Mouse (Mus musculus): Measurements from ENCODE around the gene Vmn2r103. TPM values are rescaled to one million over a fixed set of nuclear protein-coding genes. Genes with fewer than 3 reads are reported as not detected.

The Vmn2r103 gene
- not detected in 2 replicates for polyA plus RNA-seq (2015; fragmentation: Nextera tagmentation; extraction: Ambion mirVana)

DNA sequence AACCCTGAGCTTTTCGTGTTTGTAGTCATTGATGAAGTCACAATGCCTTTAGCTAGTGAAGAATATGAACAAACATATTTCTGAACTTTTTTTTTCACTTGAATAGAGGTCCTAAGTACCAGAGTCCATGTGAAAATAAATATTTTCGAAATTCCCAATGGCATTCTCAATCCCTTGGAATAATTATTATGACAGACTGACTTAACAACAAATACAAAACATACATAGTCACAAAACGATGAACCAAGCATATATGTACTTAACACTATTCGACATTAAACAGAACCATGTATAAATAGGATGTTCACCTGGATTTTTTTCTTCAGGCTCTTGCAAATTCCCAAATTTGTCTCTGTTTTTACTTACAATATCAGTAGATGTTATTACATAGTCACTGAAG, at the start of gene Vmn2r103:
Gene Vmn2r103 (plus strand): TSS at position 301 of the 400 bp plus-strand sequence.
- H3K9me3 ChIP-seq (replicated peaks) = no peaks in the 10 kb centered on the region
- no peaks in the 10 kb centered on the region for H3K4me1 ChIP-seq
- ATAC-seq (ENCODE audit: insufficient number of reproducible peaks, low FRiP score, low TSS enrichment, low read depth) = no peak
- no peak within 1 kb of the TSS for H3K9ac ChIP-seq
- 54% methylated on average over 4 of the region's 4 CpGs for WGBS
- no peaks in the 10 kb centered on the region for H3K36me3 ChIP-seq
- no peak within 1 kb of the TSS for H3K4me3 ChIP-seq (replicated peaks)
- H3K27me3 ChIP-seq = no peaks in the 10 kb centered on the region
- no peak within 1 kb of the TSS for H3K4me2 ChIP-seq (replicated peaks)
- no peak within 1 kb of the TSS for H3K27ac ChIP-seq (replicated peaks)

DNA sequence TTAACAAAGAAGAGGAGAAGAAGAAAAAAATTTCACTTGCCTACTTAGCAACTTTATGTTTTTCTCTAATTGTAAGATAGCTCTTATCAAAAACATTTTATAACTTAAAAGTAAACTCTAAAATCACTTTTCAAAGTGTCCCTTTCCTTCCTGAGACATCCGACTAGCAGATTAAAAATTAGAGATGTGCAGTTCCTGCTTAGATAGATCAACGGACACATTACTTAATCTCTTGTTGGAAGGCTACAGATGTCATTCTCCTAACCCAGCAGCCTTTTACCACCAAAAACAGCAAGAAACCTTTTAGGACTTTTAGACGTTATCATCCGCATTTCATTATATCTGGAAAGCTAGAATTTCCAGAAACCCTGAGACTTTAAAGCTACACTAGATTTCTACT, 5.8 kb downstream of the Vmn2r103 start:
- 85% methylated on average over 4 of the region's 4 CpGs for whole genome bisulfite sequencing
- ATAC-seq (ENCODE audit: insufficient number of reproducible peaks, low FRiP score, low TSS enrichment, low read depth) = no peak
- Histone ChIP-seq H3K4me2 (replicated peaks) (no peak overlapping the region), H3K27me3 (no peaks in the 10 kb centered on the region), H3K27ac (replicated peaks) (no peak overlapping the region), H3K9ac (no peak overlapping the region), H3K4me3 (replicated peaks) (no peak overlapping the region), H3K9me3 (replicated peaks) (no peaks in the 10 kb centered on the region), H3K36me3 (no peaks in the 10 kb centered on the region), H3K4me1 (no peaks in the 10 kb centered on the region)

DNA sequence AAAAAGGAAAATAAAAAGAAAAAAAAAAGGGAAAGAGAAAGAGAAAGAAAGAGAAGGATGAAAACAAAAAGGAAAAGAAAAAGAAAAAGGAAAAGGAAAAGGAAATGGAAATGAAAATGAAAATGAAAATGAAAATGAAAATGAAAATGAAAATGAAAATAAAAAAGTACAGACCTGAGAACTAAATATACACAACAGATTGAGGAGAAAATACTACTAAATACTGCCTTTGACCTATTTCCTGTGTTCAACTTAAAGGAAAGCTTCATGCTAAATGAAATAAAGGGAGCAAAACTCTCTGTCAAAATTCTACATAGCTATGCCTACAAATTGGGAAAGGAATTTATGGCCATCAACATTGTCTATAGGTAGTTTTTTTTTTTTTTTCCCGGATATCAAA, 16.1 kb downstream of the Vmn2r103 start:
- H3K27ac ChIP-seq (replicated peaks) = no peak overlapping the region
- no peak overlapping the region for H3K4me3 ChIP-seq (replicated peaks)
- no peaks in the 10 kb centered on the region for H3K27me3 ChIP-seq
- no peak for ATAC-seq (ENCODE audit: insufficient number of reproducible peaks, low FRiP score, low TSS enrichment, low read depth)
- no peaks in the 10 kb centered on the region for H3K9me3 ChIP-seq (replicated peaks)
- H3K4me2 ChIP-seq (replicated peaks) = no peak overlapping the region
- H3K9ac ChIP-seq = no peak overlapping the region
- H3K36me3 ChIP-seq = no peaks in the 10 kb centered on the region
- no peaks in the 10 kb centered on the region for H3K4me1 ChIP-seq
- WGBS = 81% methylated on average over 1 of the region's 1 CpGs

Other genes with a start within 250 kb of the Vmn2r103 start
- gene Vmn2r101, start 196.1 kb upstream of the Vmn2r103 start, polyA plus RNA-seq (2015; fragmentation: Nextera tagmentation; extraction: Ambion mirVana) = not detected in 2 replicates
- gene Vmn2r102, start 113.0 kb upstream of the Vmn2r103 start, polyA plus RNA-seq (2015; fragmentation: Nextera tagmentation; extraction: Ambion mirVana) = not detected in 2 replicates